Mouse (Mus musculus) spleen, postnatal 36 days (tissue): ENCODE results near the gene Rag1.

ENCODE experiments used
- DNase-seq, 2 experiments: peaks; one replicate each; pipeline ENCODE4 v3.0.0; 2022; ENCODE audit warnings: low spot score in 2 of 2, mixed read lengths in 1 of 2

Gene Rag1

GRCm38 (mm10) chr2:101591356-101591755, 57.9 kb downstream of the Rag1 start:
- no peak for DNase-seq
